Mouse (Mus musculus) mature B cell (primary cell): Measurements from ENCODE around the gene Fam208b.
"Not testable (repeated sequence)": the region's sequence is repeated elsewhere in the genome, so short reads cannot be mapped to it uniquely, and the experiment has no call there.

Experiments
- in situ Hi-C: fragments of 300-500 bp; cut with MboI; formaldehyde crosslinking; loops from 2 replicates; pipeline ENCODE4 v1.14.3; 2019

Gene Fam208b

DNA sequence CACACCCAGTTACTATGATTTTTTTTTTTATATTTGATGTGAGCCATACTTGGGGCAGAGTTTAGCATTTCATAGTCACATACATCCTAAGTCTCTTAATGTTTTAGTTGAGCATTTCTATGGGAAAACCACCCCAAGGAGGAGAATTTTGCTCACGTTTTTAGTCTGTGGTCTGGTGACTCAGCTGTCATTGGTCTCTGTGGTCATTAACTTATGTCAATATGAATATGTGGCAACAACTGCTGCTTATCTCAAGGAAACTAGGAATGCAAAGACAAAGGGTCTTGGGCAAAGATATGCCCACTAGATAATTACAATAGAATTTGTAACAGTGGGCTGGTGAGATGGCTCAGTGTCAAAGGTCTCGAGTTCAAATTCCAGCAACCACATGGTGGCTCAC lies 47.0 kb downstream of the Fam208b start:
- in situ Hi-C loops = no loop called here

DNA sequence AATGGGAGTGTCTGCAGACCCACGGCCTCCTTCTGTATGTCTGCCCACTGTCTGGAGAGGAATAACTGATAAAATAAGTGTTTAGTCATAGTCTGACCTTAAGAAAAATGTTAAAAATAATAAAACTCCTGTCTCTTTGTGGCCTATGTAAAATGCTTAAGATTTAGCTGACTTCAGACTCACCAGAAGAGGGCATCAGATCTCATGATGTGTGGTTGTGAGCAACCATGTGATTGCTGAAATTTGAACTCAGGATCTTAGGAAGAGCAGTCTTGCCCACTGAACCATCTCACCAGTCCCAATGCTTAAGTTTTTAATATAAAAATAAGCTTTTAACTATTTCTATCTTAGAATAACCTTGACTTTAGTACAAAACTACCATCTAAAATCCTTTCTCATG lies 47.8 kb downstream of the Fam208b start:
- in situ Hi-C loops = no loop called here

DNA sequence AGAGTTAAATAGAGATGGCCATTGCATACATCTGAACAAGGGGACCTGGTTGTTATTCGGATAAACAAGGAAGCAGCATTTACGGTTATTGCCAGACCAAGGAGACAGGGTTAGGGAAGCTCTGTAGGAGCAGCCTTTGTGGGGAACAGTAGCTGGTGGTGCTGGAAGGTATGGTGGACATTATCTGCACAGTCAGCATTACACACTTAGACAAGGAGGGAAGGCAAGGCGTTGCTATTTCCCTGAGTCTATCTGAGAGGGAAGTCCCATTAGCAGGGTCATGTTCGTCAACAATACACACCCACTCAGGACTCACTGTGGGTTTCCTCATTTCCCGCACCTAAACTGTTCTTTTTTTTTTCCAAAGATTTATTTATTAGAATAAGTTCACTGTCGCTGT lies 63.1 kb downstream of the Fam208b start:
- in situ Hi-C loops = no loop called here

GRCm38 (mm10) chr13:3547410-3547809 lies 63.5 kb downstream of the Fam208b start:
- in situ Hi-C loops = no loop called here

DNA sequence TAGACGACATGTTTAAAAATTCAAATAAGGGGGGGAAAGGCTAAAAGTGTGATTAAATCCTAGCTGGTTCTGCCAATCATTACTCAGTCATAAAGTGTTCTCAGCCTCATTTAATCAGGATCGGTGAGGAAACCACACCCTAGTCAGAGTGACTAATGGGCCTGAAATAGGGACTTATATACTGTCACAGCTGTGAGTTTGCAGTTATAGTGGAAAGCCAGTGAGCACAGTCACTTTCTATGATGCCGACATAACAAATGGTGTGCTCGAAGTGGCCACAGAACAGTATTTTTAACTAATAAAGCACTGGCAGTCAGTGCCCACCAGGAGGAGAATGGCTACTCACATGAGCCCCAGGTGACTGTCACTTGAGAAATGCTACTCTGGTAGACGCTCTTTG lies 66.0 kb downstream of the Fam208b start:
- in situ Hi-C loops = no loop called here

GRCm38 (mm10) chr13:3544077-3544874 lies 66.6 kb downstream of the Fam208b start:
- in situ Hi-C loops = no loop called here

DNA sequence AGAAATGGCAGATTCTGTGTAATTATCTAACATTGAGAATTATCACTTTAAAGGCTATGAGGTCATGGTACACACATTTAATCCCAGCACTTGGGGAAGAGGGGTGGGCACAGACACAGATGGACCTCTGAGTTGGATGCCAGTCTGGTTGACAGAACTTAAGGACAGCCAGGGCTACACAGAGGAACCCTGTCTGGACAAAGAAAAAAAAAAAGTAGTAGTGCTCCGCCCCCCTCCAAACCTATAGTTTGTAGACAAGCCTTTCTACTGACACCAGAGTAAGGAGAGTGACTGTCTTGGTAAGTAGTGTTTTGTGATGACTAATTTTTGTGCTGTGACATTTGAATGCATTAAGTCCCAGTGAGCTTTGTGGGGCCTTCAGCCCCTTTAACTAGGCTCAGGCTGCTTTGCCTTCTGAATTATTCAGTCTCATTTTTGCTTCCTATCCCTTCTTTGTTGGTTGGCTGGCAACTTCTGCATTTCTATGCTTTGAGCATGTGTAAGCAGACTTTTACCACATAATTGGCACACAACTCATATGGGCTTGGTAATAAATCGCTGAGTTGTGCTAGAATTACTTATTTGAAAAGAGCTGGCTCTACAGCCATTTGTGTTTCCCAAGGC lies 69.6 kb downstream of the Fam208b start:
- in situ Hi-C loops = no loop called here

GRCm38 (mm10) chr13:3540166-3540565 lies 70.7 kb downstream of the Fam208b start:
- in situ Hi-C loops = no loop called here

DNA sequence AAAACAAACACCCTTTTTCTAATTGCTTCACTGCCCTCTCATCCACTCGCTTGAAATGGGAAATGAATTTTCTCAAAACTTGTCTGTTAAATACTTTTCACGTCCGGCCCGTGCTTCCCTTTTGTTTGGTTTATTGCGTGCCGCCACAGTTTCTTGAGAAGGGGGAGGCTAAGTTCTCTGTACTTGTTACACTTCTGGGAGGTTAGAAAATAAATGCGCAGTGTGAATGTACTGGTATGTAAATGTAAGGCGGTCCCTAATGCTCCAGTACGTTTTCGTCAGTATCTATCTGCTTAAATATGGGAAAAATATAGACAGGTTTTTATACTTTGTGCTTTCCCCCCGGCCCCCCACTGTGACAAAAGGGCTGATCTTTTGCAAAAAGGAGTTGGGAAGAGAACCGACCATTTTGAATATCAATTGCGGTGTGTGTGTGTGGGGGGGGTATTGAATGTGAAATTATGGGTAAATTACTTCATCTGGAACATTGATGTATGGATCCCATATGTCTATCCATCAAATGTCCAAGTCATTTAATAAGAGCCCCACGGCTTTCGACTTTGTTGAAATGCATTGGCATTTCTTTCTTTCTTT lies 71.8 kb downstream of the Fam208b start:
- in situ Hi-C loops = no loop called here

DNA sequence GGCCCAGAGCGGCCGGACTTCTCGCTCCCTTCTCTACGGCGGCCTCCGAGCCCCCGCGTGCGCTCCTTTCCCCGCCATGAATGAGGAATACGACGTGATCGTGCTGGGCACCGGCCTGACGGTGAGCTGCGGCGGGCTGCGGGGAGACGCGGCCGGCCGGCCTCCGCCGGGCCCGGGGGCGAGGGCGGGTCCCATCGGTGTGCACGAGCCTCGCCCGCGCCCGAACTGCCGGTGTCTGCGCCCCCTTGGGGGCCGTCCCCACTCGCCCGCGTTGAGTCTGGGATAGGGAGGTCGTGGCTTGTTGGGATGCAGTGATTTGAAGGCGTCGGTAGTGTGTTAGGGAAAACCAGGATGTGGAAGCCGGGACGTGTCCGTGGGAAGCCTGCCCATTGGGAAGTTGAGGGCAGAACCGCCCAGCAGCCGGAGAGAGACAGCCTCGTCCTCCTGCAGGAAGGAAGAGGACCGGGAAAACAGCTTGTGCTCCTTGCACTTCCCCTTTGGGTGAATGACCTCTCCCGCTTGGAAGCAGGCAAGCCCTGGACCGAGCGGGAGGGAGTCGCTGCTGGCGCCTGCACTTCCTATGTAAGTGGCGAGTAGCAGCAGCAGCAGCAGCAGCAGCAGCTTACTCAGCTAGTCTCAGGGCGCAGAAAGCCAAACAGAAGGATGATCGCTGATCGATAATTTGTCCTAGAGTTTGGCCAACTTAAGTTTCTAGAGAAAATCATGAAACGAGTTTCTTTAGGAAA lies 72.5 kb downstream of the Fam208b start:
- in situ Hi-C loops = no loop called here

DNA sequence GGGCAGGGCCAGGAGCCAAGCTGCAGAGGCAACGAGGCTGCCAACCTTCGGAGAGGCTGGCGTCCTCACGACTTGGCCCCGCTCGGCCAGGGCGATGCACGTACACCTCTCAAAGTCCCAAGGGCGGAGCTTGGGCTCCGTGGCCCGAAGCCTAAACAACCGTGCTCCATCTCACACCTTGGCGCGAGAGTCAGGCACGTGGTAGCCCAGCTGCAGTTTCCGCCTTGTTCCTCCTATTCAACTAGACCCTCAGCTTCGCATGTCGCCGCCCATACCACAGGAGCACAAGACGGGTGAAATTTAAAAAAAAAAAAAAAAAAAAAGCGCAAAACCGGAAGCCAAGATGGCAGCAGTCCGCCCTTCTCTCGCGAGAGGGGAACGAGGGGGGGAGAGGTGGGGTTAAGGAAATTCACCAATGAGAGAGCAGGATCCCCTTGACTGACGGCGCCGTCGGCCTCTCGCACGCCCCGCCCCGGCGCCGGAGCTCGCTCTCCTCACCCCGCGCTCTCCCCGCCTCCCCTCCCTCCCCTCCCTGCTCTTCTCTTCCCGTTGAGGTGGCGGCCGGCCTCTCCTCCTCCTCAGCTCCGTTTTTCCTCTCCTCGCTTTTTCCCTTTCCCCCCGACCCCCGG lies 73.2 kb downstream of the Fam208b start, which contains the start of gene Gdi2:
Gene Gdi2 (plus strand): TSS at position 470 of the 629 bp plus-strand sequence.
- in situ Hi-C loops = no loop called here

- in situ Hi-C loops = no loop called here
These were observed 76.8 kb downstream of the Fam208b start for GRCm38 (mm10) chr13:3534146-3534545.

- in situ Hi-C loops = no loop called here
These were observed 78.5 kb downstream of the Fam208b start for GRCm38 (mm10) chr13:3532451-3532850.

DNA sequence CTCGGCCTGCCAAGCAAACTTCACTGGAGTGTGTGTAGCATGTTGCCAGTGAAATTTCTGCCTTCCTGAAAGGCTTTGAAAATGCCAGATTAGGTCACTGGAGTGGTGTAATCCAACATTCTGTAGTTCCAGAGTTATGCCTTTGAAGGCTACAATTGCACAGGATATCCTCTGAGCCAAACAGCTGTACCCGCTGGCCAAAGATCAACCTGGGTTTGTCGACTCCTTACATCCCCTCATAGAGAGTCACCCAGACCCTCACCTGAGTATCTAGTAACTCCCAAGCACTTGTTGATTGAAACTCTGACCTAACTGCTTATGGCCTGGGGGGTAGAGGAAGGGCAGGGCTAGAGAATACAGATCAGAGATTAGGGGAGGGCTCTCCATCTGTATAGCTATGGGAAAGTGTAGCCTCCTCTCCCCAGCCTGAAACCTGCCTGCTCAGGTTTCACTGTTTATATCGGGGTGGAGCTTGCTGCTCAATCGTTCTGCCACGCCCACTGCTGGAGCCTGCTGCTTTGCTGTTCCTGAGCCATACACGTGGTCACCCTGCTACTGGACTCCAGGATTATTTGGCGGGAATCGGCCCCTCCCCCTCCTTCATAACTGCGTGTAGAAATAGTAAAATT lies 79.1 kb downstream of the Fam208b start:
- in situ Hi-C loops = no loop called here

GRCm38 (mm10) chr13:3531176-3531575 lies 79.7 kb downstream of the Fam208b start:
- in situ Hi-C loops = not testable (repeated sequence)

DNA sequence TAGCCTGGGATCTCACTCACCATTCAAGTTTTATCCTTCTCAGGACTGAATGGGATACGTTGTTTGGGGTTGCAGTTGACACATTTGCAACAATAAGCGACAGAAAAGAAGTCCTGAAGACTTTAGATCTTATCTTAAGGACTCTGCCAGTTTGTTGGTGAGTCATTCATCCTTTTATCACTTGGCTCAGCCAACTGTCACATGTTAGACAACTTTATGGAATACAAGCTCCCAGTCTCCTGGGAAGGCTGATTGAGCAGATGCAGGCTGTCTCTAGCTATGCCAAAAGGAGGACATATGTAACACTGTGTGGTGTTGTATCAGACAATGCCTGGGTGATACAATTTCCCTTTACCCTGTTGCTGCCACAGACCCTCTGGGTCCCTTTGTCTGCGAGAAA lies 80.5 kb downstream of the Fam208b start:
- in situ Hi-C loops = no loop called here

- in situ Hi-C loops = no loop called here
These were observed 84.6 kb downstream of the Fam208b start for GRCm38 (mm10) chr13:3526328-3526727.

- in situ Hi-C loops = no loop called here
These were observed 85.3 kb downstream of the Fam208b start for GRCm38 (mm10) chr13:3525611-3526051.

GRCm38 (mm10) chr13:3523946-3524345 lies 87.0 kb downstream of the Fam208b start:
- in situ Hi-C loops = no loop called here

DNA sequence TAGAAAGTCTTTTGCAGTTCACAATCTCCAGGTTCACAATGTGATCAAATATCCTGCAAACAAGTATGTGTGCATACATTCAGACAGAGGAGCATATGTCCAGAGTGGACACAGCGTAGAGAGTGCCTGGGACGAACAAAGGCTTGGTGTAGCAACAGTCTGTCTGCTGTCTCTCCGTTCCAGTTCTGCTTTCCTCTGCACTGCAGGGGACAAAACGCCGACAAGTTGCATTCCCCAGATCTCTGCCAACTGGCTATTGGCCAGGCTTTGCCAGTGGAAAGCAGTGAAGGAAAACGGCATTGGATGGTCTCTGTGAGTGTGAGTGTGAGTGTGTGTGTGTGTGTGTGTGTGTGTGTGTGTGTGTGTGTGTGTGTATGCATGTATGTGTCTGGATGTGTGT lies 87.4 kb downstream of the Fam208b start:
- in situ Hi-C loops = no loop called here

DNA sequence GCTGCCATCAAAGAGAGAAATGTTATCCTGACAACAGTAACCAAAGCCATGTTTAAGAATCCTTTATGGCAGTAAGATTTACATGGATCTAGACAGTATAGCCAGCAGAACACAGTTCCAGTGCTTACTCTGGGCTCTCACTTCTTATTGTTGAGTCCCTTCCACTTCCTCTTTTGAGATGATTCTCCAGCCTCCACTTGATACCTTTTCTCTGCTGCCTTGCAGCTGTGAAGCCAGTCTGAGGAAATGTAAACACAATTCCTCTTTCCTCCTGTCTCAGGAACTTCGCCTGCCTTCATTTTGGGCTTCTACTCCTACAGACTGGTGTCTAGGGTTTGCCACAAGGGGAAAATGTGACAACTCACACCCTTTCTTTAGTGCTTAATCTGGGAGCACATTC lies 90.9 kb downstream of the Fam208b start:
- in situ Hi-C loops = not testable (repeated sequence)
